Mouse (Mus musculus) gastrocnemius, postnatal 4 days (tissue): ENCODE measurements at regions not wholly inside any gene's neighbourhood (a gene's known extent, or its start where the extent isn't known, plus 50 kb on each side); places are given as distances from the start of the nearest gene placed in this dataset.
A peak's percentile ranks its signal among the peaks of the same experiment; 100 is the strongest.
"Not testable (repeated sequence)": the region's sequence is repeated elsewhere in the genome, so short reads cannot be mapped to it uniquely, and the experiment has no call there.

Experiments used
- DNase-seq, 2 experiments: peaks; one replicate each; pipeline ENCODE4 v3.0.0; 2021 to 2022; ENCODE audit warnings: low spot score in 2 of 2, mixed read lengths in 2 of 2

- DNase-seq: not testable (repeated sequence)
Measured at GRCm38 (mm10) chr5:3141841-3142240, 199.4 kb upstream of the Cdk6 start.

DNA sequence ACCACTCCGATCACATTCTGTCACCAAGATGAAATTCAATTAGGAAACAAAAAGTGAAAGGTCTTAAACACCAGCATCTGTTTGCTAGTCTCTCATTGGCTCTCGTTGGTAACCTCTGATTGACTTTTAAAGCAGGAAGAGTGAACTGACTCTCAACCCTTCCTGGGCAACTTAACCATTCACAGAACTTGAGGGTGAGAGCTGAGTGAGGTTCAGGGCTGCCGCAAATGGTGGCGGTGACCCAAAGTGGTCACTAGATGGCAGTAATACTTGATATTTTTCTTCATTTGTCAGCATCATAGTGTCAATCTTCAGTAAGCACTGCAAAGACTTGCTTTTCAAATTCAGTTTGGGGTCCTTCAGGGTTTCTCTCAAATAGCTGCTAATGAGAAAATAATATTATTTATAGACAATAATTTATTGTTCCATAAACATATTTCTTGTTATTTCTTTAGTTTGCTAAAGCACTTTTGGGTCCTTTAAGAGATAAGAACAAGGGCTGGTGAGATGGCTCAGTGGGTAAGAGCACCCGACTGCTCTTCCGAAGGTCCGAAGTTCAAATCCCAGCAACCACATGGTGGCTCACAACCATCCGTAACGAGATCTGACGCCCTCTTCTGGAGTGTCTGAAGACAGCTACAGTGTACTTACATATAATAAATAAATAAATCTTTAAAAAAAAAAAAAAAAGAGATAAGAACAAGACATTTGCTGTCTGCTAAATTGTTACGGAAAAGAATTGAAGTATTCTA, 194.6 kb upstream of the Cdk6 start:
- not testable (repeated sequence) for DNase-seq

DNA sequence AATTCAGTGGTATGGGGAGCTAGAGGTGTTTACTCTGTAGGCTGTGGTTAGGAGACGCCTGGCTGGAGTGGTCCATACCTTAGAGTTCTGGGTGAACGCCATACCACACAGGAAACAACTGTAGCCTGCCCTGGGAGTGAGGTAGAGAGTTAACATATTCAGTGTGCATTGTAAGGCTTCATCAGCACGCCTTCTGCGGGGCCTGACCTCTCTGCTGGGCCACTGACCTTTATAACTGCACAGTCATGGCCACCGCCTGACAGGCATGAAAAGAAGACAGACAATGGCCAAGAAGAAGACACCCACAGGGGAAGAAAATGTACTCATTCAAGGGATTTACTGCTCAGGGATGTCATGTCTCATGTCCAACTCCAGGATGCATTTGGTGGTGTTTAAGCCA, 191.4 kb upstream of the Cdk6 start:
- DNase-seq: not testable (repeated sequence)

DNA sequence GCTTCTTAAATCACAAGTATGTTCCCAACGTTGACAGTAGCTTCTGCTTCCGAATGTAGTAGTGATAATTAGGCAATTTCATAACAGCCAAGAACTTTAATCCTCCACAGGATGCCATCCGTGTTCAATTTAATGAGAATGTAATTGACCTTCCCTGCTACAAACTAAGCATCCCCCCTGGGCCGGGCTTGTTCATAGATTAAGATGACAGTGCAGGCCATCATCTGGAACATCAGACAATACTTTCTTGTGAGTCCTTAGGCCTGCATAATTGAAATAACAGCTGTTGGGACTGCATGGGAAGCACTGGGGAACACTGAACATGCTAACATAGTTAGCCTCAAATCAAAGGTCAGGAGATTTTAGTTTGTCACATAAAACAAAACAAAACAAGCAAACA, 190.5 kb upstream of the Cdk6 start:
- not testable (repeated sequence) for DNase-seq

GRCm38 (mm10) chr5:3151534-3152148, 189.6 kb upstream of the Cdk6 start:
- not testable (repeated sequence) for DNase-seq

DNA sequence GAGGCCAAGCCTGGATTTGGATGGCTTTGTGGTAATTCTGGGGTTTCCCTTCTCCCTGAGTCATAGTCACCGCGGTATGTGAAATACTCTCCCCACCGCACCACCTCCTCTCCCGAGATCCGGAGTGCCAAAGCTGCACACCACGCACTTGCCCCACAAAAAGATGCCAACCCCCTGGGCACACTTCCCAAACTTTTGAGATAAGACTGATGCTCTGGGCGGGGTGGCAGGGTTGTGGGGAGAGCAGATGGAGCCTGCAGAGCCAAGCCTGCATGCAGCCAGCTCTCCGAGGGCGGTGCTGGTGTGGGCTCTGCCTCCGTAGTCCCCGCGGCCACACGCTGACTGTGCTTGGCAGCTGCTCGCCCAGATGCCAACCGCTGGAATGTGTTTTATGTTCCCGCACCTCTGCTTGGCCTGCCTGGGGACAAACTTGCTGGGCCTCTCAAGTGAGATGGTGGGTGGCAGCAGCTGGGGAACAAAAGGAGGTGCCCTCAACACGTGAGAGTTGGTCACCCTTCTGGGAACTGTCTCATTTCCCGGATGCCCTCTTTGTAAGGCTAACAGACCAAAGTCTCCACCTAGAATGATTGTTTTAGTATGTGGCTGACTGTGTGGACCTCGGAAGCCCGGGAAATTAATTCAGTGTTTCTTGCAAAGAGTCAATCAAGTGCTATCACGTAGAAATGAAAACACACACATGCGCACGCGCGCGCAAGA, 189.0 kb upstream of the Cdk6 start:
- DNase-seq: peak; percentile 17 to 36

DNA sequence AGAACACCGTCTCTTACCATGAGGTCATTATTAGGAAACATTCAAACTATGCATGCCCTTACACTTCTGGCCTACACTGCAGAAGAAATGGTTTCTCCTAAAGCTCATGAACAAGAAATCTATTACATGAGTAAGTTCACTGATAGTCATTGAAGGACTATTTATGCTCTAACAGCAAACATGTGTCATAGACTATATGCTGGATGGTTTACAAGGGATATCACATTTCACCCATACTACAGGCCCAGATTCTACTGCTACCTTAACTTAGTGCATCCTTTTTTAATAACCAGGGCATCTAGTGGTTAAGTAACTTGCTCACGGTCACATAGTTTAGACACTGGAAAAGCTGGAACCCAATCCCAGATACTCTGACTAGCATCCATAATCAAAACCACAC, 175.8 kb upstream of the Cdk6 start:
- DNase-seq: not testable (repeated sequence)

GRCm38 (mm10) chr5:3166496-3166895, 174.8 kb upstream of the Cdk6 start:
- DNase-seq: not testable (repeated sequence)

GRCm38 (mm10) chr5:3193592-3193991, 147.7 kb upstream of the Cdk6 start:
- not testable (repeated sequence) for DNase-seq

DNA sequence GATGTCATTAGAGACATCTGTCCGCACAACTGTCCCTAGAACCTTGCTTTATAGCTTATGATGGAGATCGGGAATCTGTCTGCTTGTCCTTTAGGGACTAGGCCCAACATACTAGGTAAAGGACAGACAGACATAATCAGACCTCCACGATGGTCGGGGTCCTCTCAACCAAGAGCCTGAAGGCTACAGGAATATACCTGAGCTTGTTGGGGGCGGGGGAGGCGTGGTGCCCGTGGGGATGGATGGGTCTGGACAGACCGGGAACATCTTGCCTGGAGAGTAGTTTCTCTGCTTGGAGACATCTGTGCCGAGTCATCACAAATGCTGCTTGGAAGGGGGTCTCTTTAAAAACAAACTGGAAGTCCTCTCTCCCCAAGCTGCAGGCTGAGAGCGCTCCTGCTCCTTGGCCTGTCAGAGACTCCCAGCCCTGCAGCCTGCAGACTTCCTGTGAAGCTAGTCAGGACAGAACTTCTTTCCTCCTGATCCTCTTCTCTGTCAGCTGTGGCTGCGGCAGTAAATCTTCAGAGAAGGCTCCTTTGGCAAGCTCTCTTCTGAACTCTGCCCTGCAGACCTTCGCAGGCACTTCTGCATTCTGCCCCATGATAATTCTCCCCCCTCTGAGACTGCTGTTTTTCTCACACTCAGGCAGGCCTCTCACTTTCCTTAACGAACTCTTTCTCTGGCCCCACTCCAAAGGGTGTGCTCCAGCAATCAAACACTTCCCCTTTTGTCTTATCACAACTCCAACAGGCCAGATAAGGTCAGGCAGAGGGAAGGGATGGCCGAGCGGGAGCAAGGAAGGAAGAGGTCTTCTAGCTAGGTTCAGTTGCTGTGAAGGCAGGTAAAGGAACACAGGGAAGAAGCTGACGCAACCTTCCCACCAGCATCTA, 143.1 kb upstream of the Cdk6 start:
- peak in 1 of 2 experiments; percentile 33 for DNase-seq

- not testable (repeated sequence) for DNase-seq
Measured at GRCm38 (mm10) chr5:3198869-3199550, 142.3 kb upstream of the Cdk6 start.

DNA sequence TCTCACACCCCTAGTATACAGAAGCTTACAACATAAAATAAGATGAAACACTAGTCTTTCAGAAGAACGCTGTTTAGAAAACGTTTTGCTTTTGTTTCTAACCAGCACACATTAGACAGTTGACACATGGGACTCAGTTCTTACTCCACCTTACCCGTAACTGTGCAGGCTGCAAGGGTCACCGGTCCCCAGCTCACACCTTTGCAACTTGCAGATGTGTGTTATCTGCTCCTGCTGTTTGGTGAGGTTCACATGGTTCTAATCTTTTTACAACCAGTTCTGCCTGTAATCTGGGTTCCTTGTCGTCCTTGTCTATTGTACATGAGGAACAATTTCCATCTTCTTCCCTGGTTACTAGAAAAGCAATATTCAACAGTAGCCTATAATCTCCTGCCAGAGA, 135.1 kb upstream of the Cdk6 start:
- not testable (repeated sequence) for DNase-seq

DNA sequence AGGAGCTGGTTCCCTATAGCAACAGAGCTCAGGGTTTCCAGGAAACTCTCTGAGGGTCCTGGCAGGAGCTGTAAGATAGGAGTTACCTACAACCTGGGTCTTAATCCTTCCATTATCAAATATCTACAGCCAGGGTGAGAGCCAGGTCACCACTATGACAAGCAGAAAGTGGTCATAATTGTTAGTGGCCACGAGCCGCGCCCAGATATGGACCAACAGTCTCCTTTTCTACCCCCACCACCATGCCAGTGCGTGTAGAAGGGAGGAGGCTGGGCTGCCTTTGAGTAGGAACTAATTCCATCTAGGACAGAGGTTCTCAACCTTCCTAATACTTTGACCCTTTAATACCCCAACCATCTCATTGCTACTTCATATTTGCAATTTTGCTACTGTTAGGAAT, 133.0 kb upstream of the Cdk6 start:
- not testable (repeated sequence) for DNase-seq

DNA sequence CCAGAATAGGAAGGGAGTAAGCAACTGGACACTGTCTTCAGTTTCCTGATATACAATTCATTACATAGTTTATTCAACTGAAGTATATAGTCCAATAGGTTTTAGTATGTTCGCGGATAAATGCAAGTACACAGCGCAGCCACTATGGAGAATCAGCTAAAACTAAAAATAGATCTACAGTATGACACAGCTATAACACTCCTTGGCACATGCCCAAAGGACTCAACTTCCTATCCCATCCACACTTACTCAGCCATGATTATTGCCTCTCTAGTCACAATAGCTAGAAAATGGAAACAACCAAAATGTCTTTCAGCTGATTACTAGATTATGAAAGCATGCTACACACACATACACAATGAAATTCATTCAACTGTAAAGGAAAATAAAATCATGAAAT, 130.0 kb upstream of the Cdk6 start:
- DNase-seq: no peak

DNA sequence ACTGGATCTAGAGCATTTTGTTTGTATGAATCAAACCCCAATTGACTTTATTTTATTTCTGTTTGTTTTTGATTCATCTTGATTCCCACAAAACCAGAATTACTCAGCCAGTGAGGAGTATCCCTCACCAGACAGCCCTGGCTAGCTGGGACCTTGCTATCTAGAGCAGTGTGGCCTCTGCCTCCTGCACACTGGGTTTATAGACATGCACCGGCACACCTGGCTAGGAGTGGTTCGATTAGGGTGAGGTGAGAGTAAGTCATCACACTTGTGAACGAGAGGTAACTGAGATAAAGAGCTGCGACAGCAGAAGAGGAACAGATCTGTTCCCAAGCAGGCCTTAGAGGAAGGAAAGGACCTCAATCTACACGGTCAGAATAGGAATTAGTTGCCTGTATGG, 125.2 kb upstream of the Cdk6 start:
- no peak for DNase-seq

GRCm38 (mm10) chr5:3219230-3219629, 122.1 kb upstream of the Cdk6 start:
- no peak for DNase-seq

DNA sequence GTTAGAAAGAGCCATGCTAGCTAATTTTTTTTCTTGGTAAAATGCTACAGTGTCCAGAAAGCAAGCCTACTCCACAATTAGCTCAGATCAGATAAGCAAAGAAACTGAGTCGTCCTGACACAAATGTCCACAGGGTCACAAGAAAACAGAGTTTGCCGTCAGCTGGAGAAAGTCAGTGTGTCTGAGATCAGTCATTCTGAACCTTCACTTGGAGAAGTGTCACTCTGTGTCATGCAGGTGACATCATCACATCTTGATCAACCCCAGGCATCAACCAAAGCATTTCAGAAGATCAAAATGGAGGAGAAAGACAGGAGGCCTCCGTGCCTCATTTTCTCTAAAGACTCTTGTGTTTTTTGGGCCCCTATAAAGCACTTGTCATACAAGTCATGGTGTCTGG, 121.5 kb upstream of the Cdk6 start:
- no peak for DNase-seq

- not testable (repeated sequence) for DNase-seq
Measured at GRCm38 (mm10) chr5:3223819-3224218, 117.5 kb upstream of the Cdk6 start.

DNA sequence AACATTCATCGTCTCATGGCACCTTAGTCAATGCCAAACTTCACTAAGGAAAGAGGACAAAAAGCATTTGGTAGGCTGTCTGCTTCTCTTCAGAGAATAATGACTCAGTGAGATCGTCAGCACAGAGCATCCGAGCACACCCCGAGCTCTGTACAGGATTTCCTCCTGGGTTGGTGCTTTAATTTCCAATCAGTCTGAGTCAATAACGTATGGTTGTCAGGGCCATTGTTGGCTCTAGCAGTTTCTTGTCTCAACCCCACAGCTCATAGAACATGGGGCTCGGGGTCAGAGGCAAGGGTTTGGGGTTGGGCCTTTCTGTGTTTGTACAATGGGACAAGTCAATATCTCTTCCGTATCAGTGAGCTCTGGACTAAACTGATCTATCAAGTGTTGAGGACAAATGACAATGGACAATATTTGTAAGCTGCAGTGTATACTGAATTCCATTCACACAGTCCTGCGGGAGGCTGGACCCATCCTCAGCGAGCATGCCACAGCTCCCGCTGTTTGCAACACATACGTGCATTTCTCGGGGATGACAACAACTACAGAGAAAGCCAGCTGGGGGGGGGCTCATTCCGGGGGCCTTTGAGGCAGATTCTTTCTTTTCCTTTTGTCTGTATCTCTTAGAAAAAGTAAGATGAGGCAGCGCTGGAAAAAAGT, 116.8 kb upstream of the Cdk6 start:
- not testable (repeated sequence) for DNase-seq

DNA sequence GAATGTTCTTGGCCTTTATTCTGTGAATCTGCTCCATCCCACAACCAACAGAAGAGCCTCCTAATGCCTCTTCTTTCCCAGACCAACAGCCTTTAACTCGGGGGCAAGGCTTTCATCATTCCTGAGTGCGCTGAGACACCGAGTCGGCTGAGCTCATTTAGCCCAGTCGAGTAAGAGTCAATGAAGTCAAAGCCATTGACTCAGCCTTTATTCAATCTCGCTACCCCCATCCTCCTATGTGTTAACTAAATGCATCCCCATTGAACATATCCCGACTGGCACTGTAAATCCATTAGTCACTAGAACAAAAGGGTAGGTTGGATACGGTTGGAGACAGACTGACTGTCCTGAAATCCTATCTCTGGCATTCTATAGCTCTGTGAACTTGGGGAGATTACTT, 115.9 kb upstream of the Cdk6 start:
- not testable (repeated sequence) for DNase-seq
